Mouse (Mus musculus) forebrain, embryonic 11.5 days (tissue): Measurements from ENCODE around the gene Hoxb4. TPM values are rescaled to one million over a fixed set of nuclear protein-coding genes. Genes with fewer than 3 reads are reported as not detected.

Source experiments
- ATAC-seq: fragments of 200-750 bp; cut with Nextera tagmentation; replicated peaks from 2 replicates; pipeline ENCODE4 v1.8.0; 2017; ENCODE audit warnings: moderate TSS enrichment; ENCODE audit not compliant: low FRiP score
- DNase-seq: peaks from one replicate; pipeline ENCODE4 v3.0.0-alpha.2; 2017; ENCODE audit warnings: low spot score
- H3K27ac ChIP-seq: fragments of 300-500 bp; sonication (generic); 2 replicates; pipeline ENCODE4 v1.5.1; 2014; ENCODE audit warnings: low read depth, low read length
- H3K27me3 ChIP-seq: fragments of 300-500 bp; sonication (generic); 2 replicates; pipeline ENCODE4 v1.6.1; 2014; ENCODE audit warnings: mild to moderate bottlenecking, low read length, mixed read lengths; ENCODE audit not compliant: control insufficient read depth, insufficient read depth
- H3K36me3 ChIP-seq: fragments of 300-500 bp; sonication (generic); 2 replicates; pipeline ENCODE4 v1.6.1; 2014; ENCODE audit warnings: mild to moderate bottlenecking, low read length, moderate library complexity, mixed read lengths; ENCODE audit not compliant: control insufficient read depth, insufficient read depth
- H3K4me1 ChIP-seq: fragments of 300-500 bp; sonication (generic); replicated peaks from 2 replicates; pipeline ENCODE4 v1.6.1; 2014; ENCODE audit warnings: low read length, mixed read lengths; ENCODE audit not compliant: control insufficient read depth, insufficient read depth
- H3K4me2 ChIP-seq: fragments of 300-500 bp; sonication (generic); 2 replicates; pipeline ENCODE4 v1.6.1; 2014; ENCODE audit warnings: low read depth, mild to moderate bottlenecking, low read length, moderate library complexity, mixed read lengths; ENCODE audit not compliant: severe bottlenecking
- H3K4me3 ChIP-seq: fragments of 300-500 bp; sonication (generic); 2 replicates; pipeline ENCODE4 v1.5.1; 2014; ENCODE audit warnings: low read depth, low read length
- H3K9ac ChIP-seq: fragments of 300-500 bp; sonication (generic); 2 replicates; pipeline ENCODE4 v1.6.1; 2014; ENCODE audit warnings: low read length
- H3K9me3 ChIP-seq: fragments of 300-500 bp; sonication (generic); 2 replicates; pipeline ENCODE4 v1.6.1; 2016; ENCODE audit warnings: low read length, mixed read lengths; ENCODE audit not compliant: control insufficient read depth
- WGBS: fragments of 180-500 bp; shearing (Covaris S2); extraction: QIAGEN DNeasy Blood & Tissue Kit; methylation state at CpG from one replicate; pipeline ENCODE4 v1.1.7; 2014; 5-methylcytosine and 5-hydroxymethylcytosine counted together
- polyA plus RNA-seq: library from polyadenylated mRNA; unstranded; fragments of >200 nt; fragmentation: Nextera tagmentation; extraction: Ambion mirVana; gene quantifications from 2 replicates; pipeline ENCODE4 v1.2.1, GENCODE M21; 2014

Hoxb4 gene
- polyA plus RNA-seq, 1 experiment from 2014 or later = not detected

- no peaks in the 10 kb centered on the region for H3K36me3 ChIP-seq
- H3K4me1 ChIP-seq = peaks cover 5% of the 10 kb centered on the region
- ATAC-seq (no peak), DNase-seq (no peak)
- H3K9ac ChIP-seq = no peak within 1 kb of the TSS
- H3K4me3 ChIP-seq = no peak within 1 kb of the TSS
- H3K9me3 ChIP-seq = no peaks in the 10 kb centered on the region
- no peak within 1 kb of the TSS for H3K4me2 ChIP-seq
- 1% methylated on average over 10 of the region's 10 CpGs for whole genome bisulfite sequencing
- no peak within 1 kb of the TSS for H3K27ac ChIP-seq
- H3K27me3 ChIP-seq = peaks cover 98% of the 10 kb centered on the region
Observed at GRCm38 (mm10) chr11:96323154-96323553, 5.1 kb downstream of the Hoxb4 start, which contains the start of gene Hoxb3. Gene Hoxb3 (plus strand): TSS chr11:96323326.

- Histone ChIP-seq H3K4me3 (no peak overlapping the region), H3K9me3 (no peaks in the 10 kb centered on the region), H3K36me3 (no peaks in the 10 kb centered on the region), H3K9ac (no peak overlapping the region), H3K27me3 (peaks cover 98% of the 10 kb centered on the region), H3K4me1 (no peaks in the 10 kb centered on the region), H3K27ac (no peak overlapping the region), H3K4me2 (no peak overlapping the region)
- WGBS = 0% methylated on average over 5 of the region's 5 CpGs
- no peak for ATAC-seq
- no peak for DNase-seq
Observed at GRCm38 (mm10) chr11:96324125-96324524, 6.1 kb downstream of the Hoxb4 start.

- Histone ChIP-seq H3K4me1 (no peaks in the 10 kb centered on the region), H3K4me2 (no peak overlapping the region), H3K9me3 (no peaks in the 10 kb centered on the region), H3K9ac (no peak overlapping the region), H3K27me3 (peaks cover 98% of the 10 kb centered on the region), H3K27ac (no peak overlapping the region), H3K4me3 (no peak overlapping the region), H3K36me3 (no peaks in the 10 kb centered on the region)
- no peak for DNase-seq
- WGBS = 1% methylated on average over 8 of the region's 8 CpGs
- no peak for ATAC-seq
Observed at GRCm38 (mm10) chr11:96324965-96325364, 6.9 kb downstream of the Hoxb4 start.

DNA sequence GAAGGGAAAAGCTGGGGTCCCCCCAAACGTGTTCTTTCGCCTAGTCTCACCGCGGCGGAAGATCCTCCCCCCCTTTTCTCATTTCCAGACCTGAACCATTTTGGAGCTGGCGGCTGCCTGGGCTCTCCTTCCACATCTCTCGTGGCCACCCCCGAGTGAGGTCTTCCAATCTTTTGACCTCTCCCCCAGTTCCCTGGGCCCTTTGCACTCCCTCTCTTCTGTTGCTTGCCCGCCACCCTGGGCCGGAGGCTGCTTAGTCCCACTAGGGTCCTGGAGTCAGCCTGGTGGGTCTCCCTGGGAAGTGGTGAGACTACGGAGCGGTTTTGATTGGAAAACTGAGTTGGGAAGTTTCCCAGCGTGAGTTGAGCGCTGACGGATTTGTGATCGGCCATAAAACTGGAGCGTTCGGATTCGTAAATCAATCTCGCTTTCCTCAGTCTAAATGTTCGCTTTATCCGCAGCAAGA lies 7.7 kb downstream of the Hoxb4 start:
- 1% methylated on average over 22 of the region's 22 CpGs for WGBS
- ATAC-seq (no peak), DNase-seq (no peak)
- no peaks in the 10 kb centered on the region for H3K36me3 ChIP-seq
- no peak overlapping the region for H3K4me3 ChIP-seq
- H3K27me3 ChIP-seq = peaks cover 98% of the 10 kb centered on the region
- H3K9ac ChIP-seq = no peak overlapping the region
- H3K9me3 ChIP-seq = no peaks in the 10 kb centered on the region
- no peak overlapping the region for H3K27ac ChIP-seq
- H3K4me1 ChIP-seq = no peaks in the 10 kb centered on the region
- no peak overlapping the region for H3K4me2 ChIP-seq

DNA sequence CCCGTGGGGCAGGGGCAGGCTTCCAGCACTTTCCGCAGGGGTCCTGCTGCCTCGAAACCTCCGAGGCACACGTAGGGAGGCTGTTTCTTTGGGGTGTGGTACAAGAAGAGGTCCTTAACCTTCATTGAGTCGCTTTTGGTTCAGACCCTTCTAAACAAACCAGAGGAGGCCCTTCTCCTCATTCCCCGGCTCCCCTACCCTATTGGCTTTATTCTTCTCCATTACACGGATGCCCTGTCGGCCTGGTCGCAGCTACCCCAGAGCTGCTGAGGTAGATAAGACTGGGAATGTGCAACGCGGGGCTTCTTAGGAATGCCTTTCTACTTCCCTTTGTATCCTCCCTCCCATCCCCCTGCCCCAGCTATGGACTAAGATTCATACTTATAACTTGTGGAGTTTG lies 8.6 kb downstream of the Hoxb4 start:
- WGBS = 0% methylated on average over 12 of the region's 12 CpGs
- Histone ChIP-seq H3K9ac (no peak overlapping the region), H3K36me3 (no peaks in the 10 kb centered on the region), H3K4me2 (no peak overlapping the region), H3K4me3 (no peak overlapping the region), H3K4me1 (no peaks in the 10 kb centered on the region), H3K9me3 (no peaks in the 10 kb centered on the region), H3K27me3 (peaks cover 99% of the 10 kb centered on the region), H3K27ac (no peak overlapping the region)
- no peak for DNase-seq
- ATAC-seq = no peak

DNA sequence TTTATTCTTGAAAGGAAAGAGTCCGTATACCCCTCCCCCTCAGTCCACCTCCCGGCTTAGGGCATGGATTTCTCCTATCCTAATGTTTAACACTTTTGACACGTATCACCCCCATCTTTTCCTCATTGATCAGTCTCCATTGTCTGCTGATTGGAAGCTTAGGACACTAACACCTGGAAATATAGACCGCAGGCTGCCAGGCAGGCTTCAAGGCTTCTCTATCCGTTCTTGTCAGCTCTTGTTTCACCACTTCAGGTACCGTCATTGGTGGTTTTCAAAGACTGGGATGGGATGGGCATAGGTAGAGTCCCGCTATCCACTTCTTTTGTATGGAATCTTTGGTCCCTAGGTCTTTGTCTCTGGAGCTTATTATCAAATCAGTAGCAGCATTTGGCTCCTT lies 9.1 kb downstream of the Hoxb4 start:
- WGBS = 1% methylated on average over 7 of the region's 7 CpGs
- H3K9ac ChIP-seq = no peak overlapping the region
- H3K4me1 ChIP-seq = no peaks in the 10 kb centered on the region
- no peaks in the 10 kb centered on the region for H3K36me3 ChIP-seq
- H3K27me3 ChIP-seq = peaks cover 99% of the 10 kb centered on the region
- H3K4me3 ChIP-seq = no peak overlapping the region
- H3K9me3 ChIP-seq = no peaks in the 10 kb centered on the region
- H3K27ac ChIP-seq = no peak overlapping the region
- H3K4me2 ChIP-seq = no peak overlapping the region
- DNase-seq (no peak), ATAC-seq (no peak)

GRCm38 (mm10) chr11:96327750-96328149 lies 9.7 kb downstream of the Hoxb4 start:
- Histone ChIP-seq H3K4me2 (no peak overlapping the region), H3K27ac (no peak overlapping the region), H3K4me1 (no peaks in the 10 kb centered on the region), H3K9me3 (no peaks in the 10 kb centered on the region), H3K36me3 (no peaks in the 10 kb centered on the region), H3K4me3 (no peak overlapping the region), H3K9ac (no peak overlapping the region), H3K27me3 (peaks cover 99% of the 10 kb centered on the region)
- 4% methylated on average over 5 of the region's 5 CpGs for whole genome bisulfite sequencing
- DNase-seq (no peak), ATAC-seq (no peak)

- Histone ChIP-seq H3K36me3 (no peaks in the 10 kb centered on the region), H3K9me3 (no peaks in the 10 kb centered on the region), H3K27me3 (peaks cover 99% of the 10 kb centered on the region), H3K4me1 (no peaks in the 10 kb centered on the region), H3K9ac (no peak overlapping the region), H3K4me2 (no peak overlapping the region), H3K4me3 (no peak overlapping the region), H3K27ac (no peak overlapping the region)
- no peak for DNase-seq
- WGBS = 6% methylated on average over 8 of the region's 8 CpGs
- ATAC-seq = no peak
Observed at GRCm38 (mm10) chr11:96328605-96329004, 10.5 kb downstream of the Hoxb4 start.

GRCm38 (mm10) chr11:96332105-96332504 lies 14.0 kb downstream of the Hoxb4 start:
- H3K9me3 ChIP-seq = no peaks in the 10 kb centered on the region
- ATAC-seq (no peak), DNase-seq (no peak)
- no peak overlapping the region for H3K9ac ChIP-seq
- 2% methylated on average over 8 of the region's 8 CpGs for WGBS
- H3K36me3 ChIP-seq = no peaks in the 10 kb centered on the region
- no peak overlapping the region for H3K4me2 ChIP-seq
- H3K27me3 ChIP-seq = peaks cover 100% of the 10 kb centered on the region
- no peak overlapping the region for H3K4me3 ChIP-seq
- H3K4me1 ChIP-seq = no peaks in the 10 kb centered on the region
- H3K27ac ChIP-seq = no peak overlapping the region
